Mouse (Mus musculus) CH12.LX (cell line): ENCODE measurements around the gene Nat14. TPM values are rescaled to one million over a fixed set of nuclear protein-coding genes. Genes with fewer than 3 reads are reported as not detected.

ENCODE experiments used
- DNase-seq: peaks from one replicate; pipeline ENCODE4 v3.0.0-alpha.2; 2013; ENCODE audit errors: extremely low read depth
- H3K27ac ChIP-seq: 2 replicates; pipeline ENCODE4 v1.5.1; 2012; ENCODE audit warnings: low read depth, mild to moderate bottlenecking, control low read depth, moderate library complexity; ENCODE audit not compliant: insufficient read depth
- H3K27me3 ChIP-seq: replicated peaks from 2 replicates; pipeline ENCODE3; 2012; ENCODE audit warnings: inconsistent platforms
- H3K36me3 ChIP-seq, 2 experiments: replicated peaks in 1 of 2; 2 replicates each; pipeline versions ENCODE3 to v1.6.1; 2012; ENCODE audit warnings: inconsistent platforms in 1 of 2, low read length in 1 of 2, mild to moderate bottlenecking in 1 of 2, mixed read lengths in 1 of 2, moderate library complexity in 1 of 2; ENCODE audit not compliant: control insufficient read depth in 1 of 2, insufficient read depth in 1 of 2
- H3K4me1 ChIP-seq, 2 experiments: 2 replicates each; pipeline ENCODE4 v1.6.1; 2012; ENCODE audit warnings: inconsistent platforms in 1 of 2, moderate library complexity in 1 of 2; ENCODE audit not compliant: insufficient read depth in 2 of 2, control insufficient read depth in 1 of 2
- H3K4me2 ChIP-seq: 2 replicates; pipeline ENCODE4 v1.6.1; 2012; ENCODE audit warnings: low read depth, mild to moderate bottlenecking, control low read depth; ENCODE audit not compliant: poor library complexity, insufficient read depth, severe bottlenecking
- H3K4me3 ChIP-seq, 3 experiments: fragments of 150-350 bp in 1 of 3; sonication (generic) in 1 of 3; replicated peaks in 1 of 3; 2 replicates each; pipeline versions ENCODE3 to v1.5.1; 2011 to 2012; ENCODE audit warnings: low read depth in 2 of 3, low read length in 2 of 3, mild to moderate bottlenecking in 2 of 3, moderate library complexity in 2 of 3, control low read depth in 1 of 3, improper control_type of control experiment in 1 of 3, inconsistent platforms in 1 of 3, mixed read lengths in 1 of 3; ENCODE audit not compliant: poor library complexity in 1 of 3
- H3K79me2 ChIP-seq: replicated peaks from 2 replicates; pipeline ENCODE4 v1.6.1; 2012; ENCODE audit warnings: mild to moderate bottlenecking, moderate library complexity; ENCODE audit not compliant: control insufficient read depth, poor library complexity, insufficient read depth, severe bottlenecking; ENCODE audit errors: extremely low read depth
- H3K9ac ChIP-seq: 2 replicates; pipeline ENCODE4 v1.6.1; 2012; ENCODE audit warnings: low read depth, mild to moderate bottlenecking, control low read depth, moderate library complexity; ENCODE audit not compliant: insufficient read depth
- H3K9me3 ChIP-seq: replicated peaks from 2 replicates; pipeline ENCODE3; 2012; ENCODE audit warnings: low read length, inconsistent platforms, mixed read lengths
- BHLHE40 ChIP-seq: IDR thresholded peaks from 2 replicates; pipeline ENCODE4 v1.6.1; 2011; ENCODE audit warnings: mild to moderate bottlenecking, low read depth, low read length, improper control_type of control experiment
- CHD1 ChIP-seq: IDR thresholded peaks from 2 replicates; pipeline ENCODE4 v1.6.1; 2012; ENCODE audit warnings: low read depth, low read length, improper control_type of control experiment, inconsistent platforms
- GABPA ChIP-seq: IDR thresholded peaks from 2 replicates; pipeline ENCODE4 v1.6.1; 2012; ENCODE audit warnings: low read depth, low read length, improper control_type of control experiment, inconsistent platforms; ENCODE audit not compliant: insufficient replicate concordance
- JUN ChIP-seq: IDR thresholded peaks from 2 replicates; pipeline ENCODE4 v1.6.1; 2011; ENCODE audit warnings: low read depth, mild to moderate bottlenecking, low read length, improper control_type of control experiment, moderate library complexity; ENCODE audit not compliant: insufficient read depth
- JUND ChIP-seq: conservative IDR thresholded peaks from 2 replicates; pipeline ENCODE4 v1.6.1; 2011; ENCODE audit warnings: low read depth, low read length, improper control_type of control experiment
- KAT2A ChIP-seq: IDR thresholded peaks from 2 replicates; pipeline ENCODE4 v1.6.1; 2012; ENCODE audit warnings: low read length, improper control_type of control experiment, inconsistent platforms; ENCODE audit not compliant: insufficient replicate concordance
- MAX ChIP-seq: IDR thresholded peaks from 2 replicates; pipeline ENCODE4 v1.6.1; 2011; ENCODE audit warnings: low read length, improper control_type of control experiment
- MAZ ChIP-seq: IDR thresholded peaks from 2 replicates; pipeline ENCODE4 v1.6.1; 2012; ENCODE audit warnings: low read depth, mild to moderate bottlenecking, inconsistent platforms, low read length, improper control_type of control experiment, moderate library complexity
- MXI1 ChIP-seq: IDR thresholded peaks from 2 replicates; pipeline ENCODE4 v1.6.1; 2011; ENCODE audit warnings: mild to moderate bottlenecking, low read depth, low read length, improper control_type of control experiment
- NELFE ChIP-seq: IDR thresholded peaks from 2 replicates; pipeline ENCODE4 v1.6.1; 2011; ENCODE audit warnings: low read depth, low read length, improper control_type of control experiment
- NRF1 ChIP-seq: IDR thresholded peaks from 2 replicates; pipeline ENCODE4 v1.6.1; 2014; ENCODE audit warnings: low read depth, mild to moderate bottlenecking, inconsistent platforms, low read length, improper control_type of control experiment, moderate library complexity
- POLR2AphosphoS2 ChIP-seq: IDR thresholded peaks from 2 replicates; pipeline ENCODE4 v1.6.1; 2011; ENCODE audit warnings: low read depth, low read length, improper control_type of control experiment
- SMC3 ChIP-seq: IDR thresholded peaks from 2 replicates; pipeline ENCODE4 v1.6.1; 2011; ENCODE audit warnings: low read depth, low read length, improper control_type of control experiment
- TBP ChIP-seq: conservative IDR thresholded peaks from 2 replicates; pipeline ENCODE4 v1.6.1; 2011; ENCODE audit warnings: low read depth, low read length, improper control_type of control experiment
- dilution Hi-C: fragments of 300-500 bp; cut with MboI; formaldehyde crosslinking; loops from 2 replicates; pipeline ENCODE4 v1.14.3; 2020; ENCODE audit warnings: low sequenced_read_pairs; ENCODE audit not compliant: extremely low pct_unique_long_range_greater_than_20kb, extremely low pct_ligation_motif_present
- in situ Hi-C: fragments of 300-500 bp; cut with MboI; formaldehyde crosslinking; loops from 3 replicates; pipeline ENCODE4 v1.14.3; 2019; ENCODE audit warnings: low sequenced_read_pairs, low pct_ligation_motif_present, low pct_unique_long_range_greater_than_20kb, mixed read lengths
- polyA plus RNA-seq: library from polyadenylated mRNA; unstranded; fragments of >175 nt; gene quantifications from 2 replicates; pipeline ENCODE4 v1.2.1, GENCODE M21; 2012; ENCODE audit warnings: low read depth; ENCODE audit not compliant: insufficient read length
- total RNA-seq, 2 experiments: library from RNA; depleted of rRNA; stranded (reverse); fragments of 300-350 nt in 1 of 2; fragments of >200 nt in 1 of 2; gene quantifications; 2 replicates each; pipeline ENCODE4 v1.2.3; 2012 to 2014

The Nat14 gene
- total and polyA plus RNA-seq, 3 experiments, result 0.27 to 1.3 (median 0.97) TPM

DNA sequence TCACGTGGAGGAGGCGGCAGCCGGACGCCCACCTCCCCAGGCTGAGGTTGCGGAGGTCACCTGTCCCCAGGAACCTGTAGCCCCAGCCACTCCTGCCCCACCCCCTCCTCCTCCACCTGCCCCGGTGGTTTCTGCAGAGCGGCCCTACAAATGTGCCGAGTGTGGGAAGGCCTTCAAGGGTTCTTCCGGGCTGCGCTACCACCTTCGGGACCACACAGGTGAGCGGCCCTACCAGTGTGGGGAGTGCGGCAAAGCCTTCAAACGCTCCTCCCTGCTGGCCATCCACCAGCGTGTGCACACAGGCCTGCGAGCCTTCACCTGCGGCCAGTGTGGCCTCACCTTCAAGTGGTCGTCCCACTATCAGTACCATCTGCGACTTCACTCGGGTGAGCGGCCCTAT is 1.9 kb upstream of the Nat14 start:
- TF ChIP-seq SMC3 (no peak), TBP (no peak), NRF1 (no peak), BHLHE40 (no peak)
- no peak for DNase-seq
- H3K9me3 ChIP-seq, result no peaks in the 10 kb centered on the region
- in situ Hi-C loops (no loop called here), dilution Hi-C loops (no loop called here)
- no peak overlapping the region for H3K4me2 ChIP-seq
- no peak overlapping the region for H3K27ac ChIP-seq
- H3K4me3 ChIP-seq, result no peak overlapping the region
- H3K4me1 ChIP-seq, result peaks cover 10 to 25% of the 10 kb centered on the region in 2 experiments
- no peaks in the 10 kb centered on the region for H3K79me2 ChIP-seq
- H3K27me3 ChIP-seq, result no peaks in the 10 kb centered on the region
- peaks cover 34 to 50% of the 10 kb centered on the region in 2 experiments for H3K36me3 ChIP-seq
- no peak overlapping the region for H3K9ac ChIP-seq

DNA sequence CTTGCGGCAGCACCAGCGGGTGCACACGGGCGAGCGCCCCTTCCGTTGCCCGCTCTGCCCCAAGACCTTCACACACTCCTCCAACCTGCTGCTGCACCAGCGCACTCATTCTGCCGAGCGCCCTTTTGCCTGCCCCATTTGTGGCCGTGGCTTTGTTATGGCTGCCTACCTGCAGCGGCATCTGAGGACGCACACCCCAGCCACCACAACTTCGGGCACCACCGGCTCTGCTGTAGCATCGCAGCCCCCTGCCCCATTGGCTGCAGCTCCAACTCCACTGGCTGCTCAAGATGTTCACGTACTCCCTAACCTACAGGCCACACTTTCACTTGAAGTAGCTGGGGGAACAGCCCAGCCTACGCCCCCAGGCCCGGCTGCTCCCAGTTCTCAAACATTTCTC is 1.3 kb upstream of the Nat14 start:
- DNase-seq, result no peak
- dilution Hi-C loops (no loop called here), in situ Hi-C loops (no loop called here)
- H3K27me3 ChIP-seq, result no peaks in the 10 kb centered on the region
- H3K4me3 ChIP-seq, result no peak overlapping the region
- no peak overlapping the region for H3K9ac ChIP-seq
- no peak for TF ChIP-seq SMC3
- TF ChIP-seq JUND, result no peak
- TF ChIP-seq TBP, result no peak
- no peak for TF ChIP-seq JUN
- TF ChIP-seq MAX, result no peak
- no peak for TF ChIP-seq POLR2AphosphoS2
- TF ChIP-seq CHD1, result no peak
- TF ChIP-seq NELFE, result no peak
- TF ChIP-seq KAT2A, result no peak
- no peak for TF ChIP-seq MXI1
- no peak for TF ChIP-seq MAZ
- TF ChIP-seq GABPA, result no peak
- H3K27ac ChIP-seq, result no peak overlapping the region
- H3K36me3 ChIP-seq, result peaks cover 34 to 50% of the 10 kb centered on the region in 2 experiments
- H3K4me2 ChIP-seq, result no peak overlapping the region
- H3K9me3 ChIP-seq, result no peaks in the 10 kb centered on the region
- H3K4me1 ChIP-seq, result peaks cover 12 to 30% of the 10 kb centered on the region in 2 experiments
- H3K79me2 ChIP-seq, result no peaks in the 10 kb centered on the region
